Mouse (Mus musculus): ENCODE data around the gene Tulp1. TPM values are rescaled to one million over a fixed set of nuclear protein-coding genes. Genes with fewer than 3 reads are reported as not detected.

Tulp1 gene
- polyA plus RNA-seq, 2 experiments: 5.0 to 6.4 TPM

DNA sequence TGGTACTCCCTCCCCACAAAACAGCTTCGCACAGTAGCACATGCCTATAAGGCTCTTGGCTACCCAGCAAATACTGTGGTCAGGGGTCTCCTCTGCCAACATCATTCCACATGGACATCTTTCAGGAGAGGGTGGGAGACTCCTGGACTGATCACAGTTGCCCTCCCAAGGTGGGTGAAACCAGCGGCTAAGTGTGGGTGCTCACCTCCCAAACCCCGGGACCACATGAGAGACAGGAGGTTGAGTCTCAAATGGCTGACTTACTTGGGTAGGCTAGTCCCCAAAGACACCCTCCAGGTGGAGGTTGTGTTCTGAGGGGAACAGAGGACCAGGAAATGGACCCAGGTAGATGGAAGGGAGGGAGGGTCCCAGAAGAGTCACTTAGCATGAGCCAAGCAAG, 20.4 kb downstream of the Tulp1 start:
- H3K4me1 ChIP-seq (ENCODE audit: control insufficient read depth, insufficient read depth, low read length): peaks cover 67% of the 10 kb centered on the region
- no peak for ATAC-seq (ENCODE audit: low FRiP score, low read depth)
- H3K27me3 ChIP-seq (ENCODE audit: control insufficient read depth, insufficient read depth, low read length): no peaks in the 10 kb centered on the region
- no peaks in the 10 kb centered on the region for H3K9me3 ChIP-seq (ENCODE audit: control insufficient read depth, low read length)
- H3K36me3 ChIP-seq (ENCODE audit: control insufficient read depth, insufficient read depth, low read length): peaks cover 14% of the 10 kb centered on the region
- 45% methylated on average over 3 of the region's 3 CpGs for WGBS
- no peak for TF ChIP-seq POLR2A (IDR thresholded peaks at IDR 0.05; ENCODE audit: borderline replicate concordance, extremely low read depth, insufficient read depth, insufficient read length)
- H3K4me3 ChIP-seq (replicated peaks; ENCODE audit: low read length): no peak overlapping the region
- no peak overlapping the region for H3K9ac ChIP-seq (ENCODE audit: low read depth, low read length, severe bottlenecking)
- DNase-seq (ENCODE audit: low spot score): no peak
- peak overlapping the region; percentile 85 for H3K27ac ChIP-seq (replicated peaks; ENCODE audit: low read depth, low read length)
- peak overlapping the region; percentile 53; the same call in 1 of the 2 replicates for H3K4me2 ChIP-seq (replicated peaks; ENCODE audit: low read depth, low read length, severe bottlenecking)

- WGBS: 16% methylated on average over 4 of the region's 4 CpGs
- 0 out of 2 replicates have a peak overlapping the region, but pooled peaks have one; percentile 15 for H3K4me2 ChIP-seq (replicated peaks; ENCODE audit: low read depth, low read length, severe bottlenecking)
- DNase-seq (ENCODE audit: low spot score) (no peak), ATAC-seq (ENCODE audit: low FRiP score, low read depth) (no peak)
- no peak overlapping the region for H3K4me3 ChIP-seq (replicated peaks; ENCODE audit: low read length)
- H3K27me3 ChIP-seq (ENCODE audit: control insufficient read depth, insufficient read depth, low read length): no peaks in the 10 kb centered on the region
- H3K4me1 ChIP-seq (ENCODE audit: control insufficient read depth, insufficient read depth, low read length): peaks cover 64% of the 10 kb centered on the region
- H3K9me3 ChIP-seq (ENCODE audit: control insufficient read depth, low read length): no peaks in the 10 kb centered on the region
- peaks cover 19% of the 10 kb centered on the region for H3K36me3 ChIP-seq (ENCODE audit: control insufficient read depth, insufficient read depth, low read length)
- H3K9ac ChIP-seq (ENCODE audit: low read depth, low read length, severe bottlenecking): no peak overlapping the region
- no peak for TF ChIP-seq POLR2A (IDR thresholded peaks at IDR 0.05; ENCODE audit: borderline replicate concordance, extremely low read depth, insufficient read depth, insufficient read length)
- H3K27ac ChIP-seq (replicated peaks; ENCODE audit: low read depth, low read length): peak overlapping the region; percentile 85; the same call in 1 of the 2 replicates
These were observed 20.9 kb downstream of the Tulp1 start for GRCm38 (mm10) chr17:28344050-28344607.

DNA sequence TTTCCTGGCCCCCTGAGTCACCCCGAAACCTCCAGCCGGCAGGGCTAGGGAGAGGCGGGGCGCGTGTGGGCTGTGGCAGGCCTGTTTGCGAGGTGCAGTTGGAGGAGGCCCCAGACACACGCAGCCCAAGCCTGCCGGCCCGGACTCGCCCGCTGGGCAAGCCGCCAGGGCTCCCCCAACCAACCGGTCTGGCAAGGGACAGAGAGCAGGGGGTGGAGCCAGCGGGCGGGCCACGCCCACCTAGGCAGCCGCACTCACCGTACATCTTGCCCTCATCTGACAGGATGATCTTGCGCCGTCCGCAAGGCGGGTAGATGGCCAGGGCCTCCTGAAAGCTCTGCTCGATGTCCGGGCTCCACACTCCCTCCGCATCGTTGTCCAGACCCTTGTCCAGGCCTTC, 23.9 kb downstream of the Tulp1 start:
- H3K27ac ChIP-seq (replicated peaks; ENCODE audit: low read depth, low read length): peak overlapping the region; percentile 77
- H3K36me3 ChIP-seq (ENCODE audit: control insufficient read depth, insufficient read depth, low read length): peaks cover 46% of the 10 kb centered on the region
- DNase-seq (ENCODE audit: low spot score) (peak; percentile 83), ATAC-seq (ENCODE audit: low FRiP score, low read depth) (peak; percentile 64)
- H3K27me3 ChIP-seq (ENCODE audit: control insufficient read depth, insufficient read depth, low read length): no peaks in the 10 kb centered on the region
- peak overlapping the region; percentile 45 for H3K4me2 ChIP-seq (replicated peaks; ENCODE audit: low read depth, low read length, severe bottlenecking)
- peak overlapping the region; percentile 21 for H3K4me3 ChIP-seq (replicated peaks; ENCODE audit: low read length)
- H3K4me1 ChIP-seq (ENCODE audit: control insufficient read depth, insufficient read depth, low read length): peaks cover 41% of the 10 kb centered on the region
- no peaks in the 10 kb centered on the region for H3K9me3 ChIP-seq (ENCODE audit: control insufficient read depth, low read length)
- no peak for TF ChIP-seq POLR2A (IDR thresholded peaks at IDR 0.05; ENCODE audit: borderline replicate concordance, extremely low read depth, insufficient read depth, insufficient read length)
- 7% methylated on average over 25 of the region's 26 CpGs for WGBS
- peak overlapping the region; percentile 38 for H3K9ac ChIP-seq (ENCODE audit: low read depth, low read length, severe bottlenecking)

- Histone ChIP-seq H3K4me1 (ENCODE audit: control insufficient read depth, insufficient read depth, low read length) (peaks cover 36% of the 10 kb centered on the region), H3K36me3 (ENCODE audit: control insufficient read depth, insufficient read depth, low read length) (peaks cover 51% of the 10 kb centered on the region), H3K27me3 (ENCODE audit: control insufficient read depth, insufficient read depth, low read length) (no peaks in the 10 kb centered on the region), H3K27ac (replicated peaks; ENCODE audit: low read depth, low read length) (peak overlapping the region; percentile 77), H3K9ac (ENCODE audit: low read depth, low read length, severe bottlenecking) (peak overlapping the region; percentile 38), H3K4me2 (replicated peaks; ENCODE audit: low read depth, low read length, severe bottlenecking) (peak overlapping the region; percentile 45), H3K9me3 (ENCODE audit: control insufficient read depth, low read length) (no peaks in the 10 kb centered on the region), H3K4me3 (replicated peaks; ENCODE audit: low read length) (peak overlapping the region; percentile 21; the same call in 1 of the 2 replicates)
- ATAC-seq (ENCODE audit: low FRiP score, low read depth): peak; percentile 11
- WGBS: 55% methylated on average over 7 of the region's 7 CpGs
- TF ChIP-seq POLR2A (IDR thresholded peaks at IDR 0.05; ENCODE audit: borderline replicate concordance, extremely low read depth, insufficient read depth, insufficient read length): no peak
- DNase-seq (ENCODE audit: low spot score): no peak
These were observed 24.4 kb downstream of the Tulp1 start for GRCm38 (mm10) chr17:28340578-28340977.

DNA sequence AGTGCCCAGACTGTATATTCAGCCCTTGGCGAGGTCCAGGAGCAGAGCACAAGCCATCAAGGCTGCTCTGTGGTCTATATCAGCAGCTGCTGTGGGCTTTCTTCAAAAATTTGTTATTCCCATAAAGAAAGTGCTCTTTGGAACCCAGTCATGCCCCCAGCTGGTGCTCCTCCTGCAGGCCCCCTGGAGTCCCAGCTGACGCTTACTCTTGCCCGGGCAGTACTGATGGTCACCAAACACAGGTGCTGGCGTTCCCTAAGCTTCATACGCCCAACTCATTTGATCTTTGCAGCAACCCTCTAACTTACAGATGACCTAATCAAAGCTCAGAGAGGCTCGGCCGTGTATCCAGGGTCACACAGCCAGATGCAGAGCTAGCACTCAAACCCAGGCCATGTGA, 27.5 kb downstream of the Tulp1 start:
- no peak overlapping the region for H3K4me3 ChIP-seq (replicated peaks; ENCODE audit: low read length)
- no peak overlapping the region for H3K9ac ChIP-seq (ENCODE audit: low read depth, low read length, severe bottlenecking)
- no peak overlapping the region for H3K4me2 ChIP-seq (replicated peaks; ENCODE audit: low read depth, low read length, severe bottlenecking)
- WGBS: 92% methylated on average over 7 of the region's 7 CpGs
- no peaks in the 10 kb centered on the region for H3K27me3 ChIP-seq (ENCODE audit: control insufficient read depth, insufficient read depth, low read length)
- DNase-seq (ENCODE audit: low spot score) (no peak), ATAC-seq (ENCODE audit: low FRiP score, low read depth) (no peak)
- H3K36me3 ChIP-seq (ENCODE audit: control insufficient read depth, insufficient read depth, low read length): peaks cover 80% of the 10 kb centered on the region
- H3K4me1 ChIP-seq (ENCODE audit: control insufficient read depth, insufficient read depth, low read length): peaks cover 26% of the 10 kb centered on the region
- H3K9me3 ChIP-seq (ENCODE audit: control insufficient read depth, low read length): no peaks in the 10 kb centered on the region
- H3K27ac ChIP-seq (replicated peaks; ENCODE audit: low read depth, low read length): no peak overlapping the region
- TF ChIP-seq POLR2A (IDR thresholded peaks at IDR 0.05; ENCODE audit: borderline replicate concordance, extremely low read depth, insufficient read depth, insufficient read length): no peak

All from limb, embryonic 14.5 days (tissue).